Mouse (Mus musculus) cerebellum, postnatal 14 days (tissue): ENCODE data around the gene Wdr66.
"Not testable (repeated sequence)": the region's sequence is repeated elsewhere in the genome, so short reads cannot be mapped to it uniquely, and the experiment has no call there.

Experiments
- DNase-seq, 2 experiments: peaks; one replicate each; pipeline ENCODE4 v3.0.0; 2021; ENCODE audit warnings: mixed read lengths in 2 of 2

The Wdr66 gene

DNA sequence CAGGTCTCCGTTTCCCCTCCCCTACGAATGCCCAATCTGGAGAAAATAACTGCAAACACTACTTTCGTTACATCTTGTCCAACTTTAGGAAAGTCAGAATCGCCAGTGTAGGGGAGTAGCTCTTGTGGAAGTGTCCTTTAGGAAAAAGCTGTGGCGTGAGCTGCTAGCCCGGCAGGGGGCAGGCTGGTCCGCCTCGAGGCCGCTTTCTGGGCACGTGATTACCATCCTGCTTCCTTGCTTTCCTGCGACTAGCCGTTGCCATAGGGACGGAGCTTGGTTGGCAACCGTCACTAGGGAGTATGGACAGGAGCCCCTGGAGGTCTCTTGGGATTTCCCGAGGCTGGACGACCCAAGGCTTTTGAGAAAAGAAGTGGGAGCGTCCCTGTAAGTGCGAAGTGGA, at the start of gene Wdr66:
Gene Wdr66 (plus strand): TSS at position 269 of the 400 bp plus-strand sequence.
- DNase-seq, result peak; percentile 93 to 96

DNA sequence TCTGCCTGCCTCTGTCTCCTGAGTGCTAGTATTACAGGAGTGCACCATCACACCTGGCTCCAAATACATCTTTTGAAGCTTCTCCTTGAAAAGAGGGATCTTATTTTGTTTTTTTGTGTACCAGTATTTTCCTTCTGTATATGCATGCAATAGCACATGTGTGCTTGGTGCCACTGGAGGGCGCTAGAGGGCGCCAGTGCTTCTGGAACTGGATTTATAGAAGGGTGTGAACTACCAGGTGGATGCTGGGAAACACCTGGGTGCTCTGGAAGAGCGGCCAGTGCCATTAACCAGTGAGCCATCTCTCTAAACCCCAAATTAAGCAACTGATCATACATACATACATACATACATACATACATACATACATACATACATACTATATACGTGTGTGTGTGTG, 49.1 kb upstream of the Wdr66 start:
- DNase-seq, result not testable (repeated sequence)

DNA sequence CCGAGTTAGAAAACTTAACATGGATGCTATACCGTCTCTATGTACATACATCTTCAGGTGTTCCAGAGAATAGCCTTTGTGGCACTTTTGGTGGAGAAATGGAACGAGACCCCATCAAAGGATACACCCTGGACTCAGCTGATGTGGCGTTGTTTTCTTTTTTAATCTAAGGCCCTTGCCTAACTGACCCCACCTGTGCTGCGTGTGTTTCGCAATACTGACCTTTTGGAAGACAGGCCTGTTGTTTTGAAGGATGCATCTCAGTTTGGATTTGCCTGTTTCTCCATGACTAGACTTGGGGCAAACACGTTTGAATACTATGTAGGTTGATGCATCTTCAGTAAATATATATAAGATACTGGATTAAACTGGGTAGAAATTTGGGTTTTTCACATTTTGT, 48.3 kb upstream of the Wdr66 start:
- DNase-seq, result not testable (repeated sequence)

DNA sequence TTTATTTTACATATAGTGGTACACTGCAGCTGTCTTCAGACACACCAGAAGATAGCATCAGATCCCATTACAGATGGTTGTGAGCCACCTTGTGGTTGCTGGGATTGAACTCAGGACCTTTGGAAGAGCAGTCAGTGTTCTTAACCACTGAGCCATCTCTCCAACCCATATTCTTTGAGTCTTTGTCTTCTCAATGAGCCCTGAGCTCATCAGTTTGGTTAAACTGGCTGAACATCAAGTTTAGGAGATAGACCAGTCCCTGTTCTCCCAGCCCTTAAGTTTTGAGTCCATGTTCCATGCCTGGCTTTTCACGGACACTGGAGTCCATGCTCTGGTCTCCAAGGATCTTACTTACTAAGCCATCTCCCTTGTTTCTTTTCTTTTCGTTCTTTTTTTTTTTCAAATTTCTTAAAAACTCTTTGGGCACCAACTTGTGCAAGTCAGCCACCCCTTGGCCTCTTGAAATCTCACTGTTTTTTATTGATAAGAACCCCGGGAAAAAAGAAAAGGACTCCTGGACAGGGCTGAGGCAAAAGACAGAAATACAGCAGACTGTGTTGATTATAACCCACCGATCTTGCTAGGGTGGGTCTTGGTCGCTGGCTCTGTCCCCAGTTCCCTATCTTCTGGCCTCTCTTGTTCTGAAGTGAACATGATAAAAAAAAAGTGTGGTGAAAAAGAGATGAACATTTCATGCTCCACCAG, 29.4 kb upstream of the Wdr66 start:
- DNase-seq, result not testable (repeated sequence)

DNA sequence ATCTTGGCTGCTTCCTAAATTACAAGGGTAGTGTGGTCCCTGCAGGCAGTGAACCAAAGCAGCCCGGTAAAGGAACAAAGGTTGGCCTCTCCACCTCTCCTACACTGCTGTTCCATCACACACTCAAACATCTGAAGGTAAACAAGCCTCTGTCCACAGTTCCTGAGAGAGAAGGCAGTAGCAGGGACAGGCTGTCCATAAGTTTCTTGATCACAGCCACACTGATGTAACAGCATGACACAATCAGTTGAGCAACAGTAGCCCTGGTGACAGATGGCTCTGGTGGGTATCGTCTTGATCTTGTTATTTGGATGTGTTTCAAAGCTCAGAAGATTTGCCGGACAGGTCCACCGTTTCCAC, 28.9 kb upstream of the Wdr66 start:
- DNase-seq, result peak; percentile 42 to 67

GRCm38 (mm10) chr5:123223861-123224260, 28.0 kb upstream of the Wdr66 start:
- DNase-seq, result not testable (repeated sequence)

GRCm38 (mm10) chr5:123226851-123227250, 25.1 kb upstream of the Wdr66 start:
- DNase-seq, result no peak

DNA sequence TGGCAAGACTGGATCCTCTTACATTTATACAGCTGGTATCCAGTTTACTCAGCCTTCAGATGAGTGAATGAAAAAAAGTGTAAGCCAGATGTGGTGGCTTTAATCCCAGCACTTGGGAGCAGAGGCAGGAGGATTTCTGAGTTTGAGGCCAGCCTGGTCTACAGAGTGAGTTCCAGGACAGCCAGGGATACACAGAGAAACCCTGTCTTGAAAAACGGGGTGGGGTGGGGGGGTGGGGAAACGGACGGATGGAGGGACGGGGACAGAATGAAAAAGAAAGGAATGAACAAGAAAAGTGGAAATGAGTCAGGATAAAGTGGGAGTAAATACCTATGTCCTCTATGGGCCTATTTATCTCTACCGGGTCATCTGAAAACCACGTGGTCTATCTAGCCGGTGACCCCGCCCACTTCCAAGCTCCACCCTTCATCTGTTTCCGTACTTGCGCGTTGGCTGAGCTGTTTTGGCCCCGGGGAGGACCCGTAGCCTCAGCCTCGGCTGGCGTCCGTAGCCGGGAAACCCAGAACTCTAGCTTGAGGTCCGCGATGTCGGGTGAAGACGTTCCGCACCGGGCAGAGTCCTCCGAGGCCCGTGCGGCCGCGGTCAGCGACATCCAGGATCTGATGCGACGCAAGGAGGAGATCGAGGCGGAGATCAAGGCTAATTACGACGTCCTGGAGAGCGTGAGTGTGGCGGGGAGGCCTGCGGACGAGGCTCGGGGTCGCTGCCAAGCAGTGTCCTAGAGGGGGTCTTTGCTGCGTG, 24.0 kb upstream of the Wdr66 start:
- peak; percentile 97 to 98 for DNase-seq

- DNase-seq, result no peak
These were observed 23.4 kb upstream of the Wdr66 start for GRCm38 (mm10) chr5:123228524-123228922.

- no peak for DNase-seq
These were observed 22.6 kb upstream of the Wdr66 start for GRCm38 (mm10) chr5:123229296-123229695.

DNA sequence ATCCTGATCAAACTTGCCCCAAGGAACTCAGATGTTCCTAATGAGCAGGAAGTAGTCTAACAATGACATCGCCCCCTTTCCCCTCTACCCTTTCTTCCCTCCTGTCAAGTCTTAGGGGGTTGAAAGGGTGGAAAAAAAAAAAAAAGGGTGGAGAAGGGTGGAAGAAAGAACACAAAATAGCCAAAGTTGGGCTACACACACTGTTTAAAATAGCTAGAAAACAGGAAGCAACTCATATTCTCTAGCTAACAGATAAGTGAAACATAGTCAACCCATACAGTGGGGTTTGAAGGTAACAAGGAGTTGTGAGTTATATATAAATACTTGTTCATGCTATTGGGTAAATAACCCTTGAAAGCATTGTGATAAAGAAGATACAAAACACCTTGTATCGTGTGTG, 19.7 kb upstream of the Wdr66 start:
- DNase-seq, result no peak

DNA sequence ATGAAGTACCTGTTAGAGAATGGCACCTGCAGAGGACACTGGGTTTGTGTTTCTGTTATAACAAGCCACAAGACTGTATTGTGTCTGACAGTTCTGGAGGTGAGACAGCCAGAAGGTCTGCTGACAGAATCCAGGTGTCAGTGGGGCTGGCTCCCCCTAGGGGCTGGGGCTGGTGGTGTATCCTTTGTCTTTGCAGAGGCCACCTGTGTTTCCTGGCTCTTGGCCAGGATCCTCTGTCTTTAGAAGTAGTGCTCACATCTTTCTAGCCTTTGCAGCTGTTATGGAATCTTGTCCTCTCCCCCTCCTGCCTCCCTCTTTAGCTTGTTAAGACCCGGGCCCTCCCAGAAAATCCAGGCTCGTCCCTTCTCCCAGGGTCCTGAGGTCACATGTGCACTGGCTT, 16.2 kb upstream of the Wdr66 start:
- DNase-seq, result peak; percentile 56 to 82

DNA sequence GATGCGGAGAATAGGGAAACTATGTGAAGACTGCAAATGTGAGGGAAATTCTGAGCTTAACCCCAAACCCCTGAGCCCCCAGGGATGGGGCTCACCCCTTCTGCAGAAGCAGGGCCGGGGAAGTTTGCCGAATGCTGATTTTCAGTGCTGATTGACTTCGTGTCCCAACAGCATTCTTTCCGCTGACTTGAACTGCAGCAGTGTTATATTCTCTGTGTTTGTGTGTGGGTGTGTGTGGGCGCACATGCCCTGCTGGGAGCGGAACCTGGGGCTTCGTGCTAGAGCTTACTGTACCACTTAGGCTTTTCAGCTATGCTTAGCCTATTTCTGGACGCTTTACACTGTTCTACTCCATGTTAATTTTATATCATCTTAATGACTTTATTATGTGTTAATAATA, 15.5 kb upstream of the Wdr66 start:
- no peak for DNase-seq

GRCm38 (mm10) chr5:123239501-123239900, 12.4 kb upstream of the Wdr66 start:
- no peak for DNase-seq

GRCm38 (mm10) chr5:123245518-123245917, 6.4 kb upstream of the Wdr66 start:
- DNase-seq, result peak; percentile 82 to 85

GRCm38 (mm10) chr5:123251390-123251789, 512 bp upstream of the Wdr66 start:
- DNase-seq, result no peak

GRCm38 (mm10) chr5:123256841-123257755, 5.2 kb downstream of the Wdr66 start:
- peak; percentile 72 to 73 for DNase-seq

DNA sequence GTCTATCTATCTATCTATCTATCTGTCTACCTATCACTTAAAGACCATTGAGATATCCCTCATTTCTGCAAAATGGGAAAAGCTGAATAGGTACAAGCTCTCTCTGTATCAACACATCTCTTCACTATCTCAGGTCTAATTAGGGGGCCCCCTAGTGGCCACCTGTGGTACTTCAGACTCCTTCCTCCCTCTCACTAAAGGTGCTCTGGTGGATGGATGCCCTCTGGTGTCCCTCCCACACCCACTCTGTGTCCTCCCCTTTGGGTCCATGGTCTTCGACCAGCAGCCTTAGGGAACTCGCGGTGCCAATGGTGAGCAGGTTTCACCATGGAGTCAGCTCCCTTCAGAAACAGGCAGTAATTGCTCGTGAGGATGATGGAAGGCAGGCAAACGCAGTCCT, 7.1 kb downstream of the Wdr66 start:
- peak; percentile 88 to 92 for DNase-seq

DNA sequence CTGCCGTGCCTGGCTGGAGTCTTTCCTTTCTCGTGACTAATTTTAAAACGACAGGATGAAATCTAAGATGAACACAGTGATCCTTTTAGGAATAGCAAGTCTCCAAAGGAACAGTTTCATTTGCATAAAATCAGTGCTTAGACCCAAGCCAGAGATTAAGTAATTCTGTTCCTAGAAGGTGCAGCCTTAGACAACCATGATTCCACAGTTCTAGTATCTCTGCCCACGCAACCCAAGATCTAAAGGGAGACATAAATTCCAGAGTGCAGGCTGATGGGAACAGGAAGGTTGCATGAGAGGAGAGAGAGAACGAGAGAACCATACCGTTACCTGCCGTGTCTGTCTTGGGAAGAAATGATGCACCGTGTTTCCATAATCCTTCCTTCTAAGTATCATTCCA, 8.8 kb downstream of the Wdr66 start:
- DNase-seq, result no peak

DNA sequence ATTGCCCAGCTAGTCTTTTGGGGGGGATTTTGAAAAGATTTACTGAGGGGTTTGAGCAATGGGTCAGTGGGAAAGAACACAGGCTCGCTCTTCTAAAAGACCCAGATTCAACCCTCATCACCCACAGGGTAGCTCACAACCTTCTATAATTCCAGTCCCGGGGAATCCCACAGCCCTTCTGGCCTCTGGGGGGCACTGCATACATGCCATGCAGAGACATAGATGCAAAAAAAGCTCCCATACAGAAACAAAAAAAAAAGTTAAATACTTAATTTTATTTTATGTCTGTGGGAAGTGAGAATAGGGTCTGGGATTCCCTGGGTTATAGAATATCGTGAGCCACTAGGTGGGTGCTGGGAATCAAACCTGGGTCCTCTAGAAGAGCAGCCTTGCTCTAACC, 15.0 kb downstream of the Wdr66 start:
- DNase-seq, result no peak

GRCm38 (mm10) chr5:123268477-123269474, 16.9 kb downstream of the Wdr66 start:
- DNase-seq, result no peak

DNA sequence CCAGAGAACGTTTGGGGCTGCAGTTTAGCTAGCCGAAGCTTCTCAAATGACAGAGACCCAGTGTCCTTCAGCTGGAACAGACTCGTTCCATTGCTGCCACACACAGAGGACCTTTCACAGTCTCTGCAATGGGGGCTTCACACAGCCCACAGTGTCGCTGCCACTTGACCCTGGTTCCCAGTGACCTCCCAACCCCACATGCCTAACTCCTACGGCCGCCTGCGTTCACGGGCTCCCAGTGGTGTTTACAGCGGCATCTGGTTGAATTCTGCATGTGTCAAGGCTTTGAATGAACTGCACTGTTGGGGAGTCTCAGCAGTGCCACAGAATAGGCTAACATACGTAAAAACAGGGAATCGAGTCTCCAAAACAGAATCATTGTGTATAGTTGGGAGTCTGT, 19.0 kb downstream of the Wdr66 start:
- DNase-seq, result no peak
